Mouse (Mus musculus) stomach, postnatal 0 days (tissue): Measurements from ENCODE around the gene Tmem231. TPM values are rescaled to one million over a fixed set of nuclear protein-coding genes. Genes with fewer than 3 reads are reported as not detected.

Experiments used
- ATAC-seq: fragments of 200-750 bp; cut with Nextera tagmentation; 2 replicates; pipeline ENCODE4 v1.8.0; 2017; ENCODE audit not compliant: low FRiP score, low TSS enrichment
- DNase-seq: peaks from one replicate; pipeline ENCODE4 v3.0.0-alpha.2; 2016; ENCODE audit warnings: low spot score
- H3K27ac ChIP-seq: fragments of 300-500 bp; sonication (generic); replicated peaks from 2 replicates; pipeline ENCODE4 v1.5.1; 2014; ENCODE audit warnings: mild to moderate bottlenecking, control low read depth
- H3K27me3 ChIP-seq: fragments of 300-500 bp; sonication (generic); 2 replicates; pipeline ENCODE4 v1.6.1; 2014; ENCODE audit warnings: low read length; ENCODE audit not compliant: control insufficient read depth, insufficient read depth
- H3K36me3 ChIP-seq: fragments of 300-500 bp; sonication (generic); 2 replicates; pipeline ENCODE4 v1.6.1; 2014; ENCODE audit warnings: low read length, mixed read lengths; ENCODE audit not compliant: control insufficient read depth, insufficient read depth
- H3K4me1 ChIP-seq: fragments of 300-500 bp; sonication (generic); replicated peaks from 2 replicates; pipeline ENCODE4 v1.6.1; 2014; ENCODE audit warnings: antibody characterized with exemption; ENCODE audit not compliant: control insufficient read depth, insufficient read depth
- H3K4me2 ChIP-seq: fragments of 300-500 bp; sonication (generic); replicated peaks from 2 replicates; pipeline ENCODE4 v1.6.1; 2014; ENCODE audit warnings: low read depth, mild to moderate bottlenecking, control low read depth, moderate library complexity
- H3K4me3 ChIP-seq: fragments of 300-500 bp; sonication (generic); 2 replicates; pipeline ENCODE4 v1.5.1; 2014; ENCODE audit warnings: low read depth, low read length, control low read depth
- H3K9ac ChIP-seq: fragments of 300-500 bp; sonication (generic); 2 replicates; pipeline ENCODE4 v1.6.1; 2014; ENCODE audit warnings: mild to moderate bottlenecking, low read length, control low read depth, mixed read lengths
- H3K9me3 ChIP-seq: fragments of 300-500 bp; sonication (generic); 2 replicates; pipeline ENCODE4 v1.6.1; 2016; ENCODE audit warnings: low read length; ENCODE audit not compliant: control insufficient read depth
- CTCF ChIP-seq: IDR thresholded peaks from 2 replicates; pipeline ENCODE4 v1.5.1; 2016; ENCODE audit warnings: antibody characterized with exemption, low read depth, mild to moderate bottlenecking, moderate library complexity
- EP300 ChIP-seq: optimal IDR thresholded peaks from 2 replicates; pipeline ENCODE3; 2016; ENCODE audit warnings: antibody characterized with exemption
- WGBS: fragments of 180-500 bp; shearing (Covaris S2); extraction: QIAGEN DNeasy Blood & Tissue Kit; methylation state at CpG from one replicate; pipeline ENCODE4 v1.1.7; 2014; 5-methylcytosine and 5-hydroxymethylcytosine counted together
- polyA plus RNA-seq: library from polyadenylated mRNA; unstranded; fragments of >200 nt; fragmentation: Nextera tagmentation; extraction: Ambion mirVana; gene quantifications from 2 replicates; pipeline ENCODE4 v1.2.1, GENCODE M21; 2015

Tmem231 gene
- polyA plus RNA-seq, 1 experiment from 2014 or later = 3.3 TPM

DNA sequence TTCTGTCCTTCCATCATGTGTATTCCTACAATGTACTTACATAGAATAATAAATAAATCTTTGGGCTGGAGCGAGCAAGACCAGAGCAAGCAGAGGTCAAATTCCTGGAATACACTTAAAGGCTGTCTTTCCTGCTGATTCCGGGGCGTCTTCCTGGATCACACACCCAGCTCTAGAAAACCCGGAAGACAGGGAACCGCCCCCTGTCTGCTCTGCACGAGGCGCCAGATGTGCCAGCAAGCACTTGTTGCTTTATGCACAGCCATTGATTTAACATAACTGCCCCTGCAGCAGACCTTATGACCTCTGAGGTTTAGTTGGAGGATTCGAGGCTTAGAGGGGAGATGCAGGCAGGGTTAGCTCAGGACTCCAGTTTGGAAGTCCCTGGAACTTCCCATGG, 41.7 kb downstream of the Tmem231 start:
- H3K27ac ChIP-seq = no peak overlapping the region
- ATAC-seq = no peak

DNA sequence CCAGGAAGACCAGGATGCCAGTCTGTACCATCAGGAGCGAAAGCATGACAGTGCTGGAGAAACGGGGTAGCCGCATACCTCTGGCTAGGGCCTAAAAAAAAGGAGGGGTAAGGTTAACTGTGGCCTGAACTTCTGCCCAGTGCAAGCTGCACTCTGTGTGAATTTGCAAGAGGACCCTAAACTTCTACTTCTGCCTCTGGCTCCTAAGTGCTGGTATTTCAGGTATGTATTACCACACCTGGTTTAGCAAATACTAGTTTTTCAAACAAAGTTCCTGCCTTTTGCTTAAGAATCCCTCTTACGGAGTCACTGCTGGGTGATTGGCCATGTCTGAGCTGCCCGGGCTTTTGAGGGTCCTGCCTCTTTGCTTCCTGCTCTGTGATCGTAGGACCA, 42.8 kb downstream of the Tmem231 start:
- WGBS = 53% methylated on average over 6 of the region's 6 CpGs
- TF ChIP-seq EP300 = no peak
- no peak for TF ChIP-seq CTCF
- Histone ChIP-seq H3K27ac (no peak overlapping the region), H3K4me1 (no peaks in the 10 kb centered on the region), H3K36me3 (no peaks in the 10 kb centered on the region), H3K9ac (no peak overlapping the region), H3K4me3 (no peak overlapping the region), H3K4me2 (no peak overlapping the region), H3K9me3 (no peaks in the 10 kb centered on the region), H3K27me3 (peaks cover 10% of the 10 kb centered on the region; the same call in 1 of the 2 replicates)
- no peak for DNase-seq
- 0 out of 2 replicates have a peak, but pooled peaks have one; percentile 10 for ATAC-seq

More for the DNA sequence above, 41.7 kb downstream of the Tmem231 start:
- Histone ChIP-seq H3K9ac (no peak overlapping the region), H3K4me3 (no peak overlapping the region), H3K4me1 (no peaks in the 10 kb centered on the region), H3K27me3 (peaks cover 10% of the 10 kb centered on the region; the same call in 1 of the 2 replicates), H3K4me2 (no peak overlapping the region), H3K36me3 (no peaks in the 10 kb centered on the region), H3K9me3 (no peaks in the 10 kb centered on the region)
- DNase-seq = no peak
- TF ChIP-seq CTCF = no peak
- no peak for TF ChIP-seq EP300
- 16% methylated on average over 8 of the region's 8 CpGs for WGBS

DNA sequence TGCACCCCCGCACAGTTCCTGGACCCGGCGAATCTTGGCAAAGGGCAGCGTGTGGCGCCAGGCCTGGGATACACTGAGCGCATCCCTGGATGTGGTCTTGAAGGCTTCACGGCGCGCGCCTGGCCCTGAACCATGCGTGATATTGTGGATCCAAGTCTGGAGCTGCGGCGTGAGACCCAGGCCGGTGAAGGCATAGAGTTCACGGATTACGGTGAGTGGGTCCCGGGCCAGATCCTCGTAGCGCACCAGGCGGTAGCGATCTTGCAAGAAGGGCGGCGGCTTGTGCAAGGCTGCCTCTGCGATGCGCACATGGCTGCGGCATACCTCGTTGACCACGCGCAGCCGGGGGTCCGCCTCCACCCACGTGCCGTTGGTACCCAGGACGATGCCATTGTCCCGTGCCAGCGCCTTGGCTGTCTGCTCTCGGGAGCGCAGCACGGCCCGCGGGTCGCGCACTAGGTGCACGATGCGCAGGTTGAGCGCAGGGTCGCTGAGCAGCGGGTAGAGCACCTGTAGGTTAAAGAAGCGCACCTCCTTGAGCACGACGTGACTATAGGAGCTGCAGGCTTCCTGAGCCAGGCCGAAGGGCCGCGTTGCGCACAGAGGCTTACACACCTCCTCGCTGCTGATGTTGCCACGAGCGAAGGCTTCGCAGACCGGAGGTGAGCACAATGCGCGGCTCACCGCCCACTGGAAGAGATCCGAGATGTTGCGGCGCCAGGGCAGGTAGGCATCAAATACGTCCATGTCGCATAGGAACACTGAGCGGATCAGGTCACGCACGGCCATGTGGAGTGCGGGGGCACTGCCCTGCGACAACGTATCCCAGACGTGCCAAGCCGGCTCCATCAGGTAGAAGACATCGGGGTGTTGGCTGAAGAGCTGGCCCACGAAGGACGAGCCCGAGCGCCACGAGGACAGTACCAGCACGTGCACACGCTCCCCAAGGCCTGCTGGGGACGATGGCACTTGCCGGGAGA, 43.5 kb downstream of the Tmem231 start:
- Histone ChIP-seq H3K36me3 (no peaks in the 10 kb centered on the region), H3K9ac (no peak overlapping the region), H3K9me3 (no peaks in the 10 kb centered on the region), H3K4me2 (peak overlapping the region; percentile 29; the same call in 1 of the 2 replicates), H3K4me3 (peak overlapping the region; percentile 15; the same call in 1 of the 2 replicates), H3K4me1 (no peaks in the 10 kb centered on the region), H3K27me3 (peaks cover 10% of the 10 kb centered on the region; the same call in 1 of the 2 replicates), H3K27ac (no peak overlapping the region)
- WGBS = 16% methylated on average over 86 of the region's 86 CpGs
- ATAC-seq (peak; percentile 35; the same call in 1 of the 2 replicates), DNase-seq (no peak)
- TF ChIP-seq EP300 = no peak
- TF ChIP-seq CTCF = no peak

DNA sequence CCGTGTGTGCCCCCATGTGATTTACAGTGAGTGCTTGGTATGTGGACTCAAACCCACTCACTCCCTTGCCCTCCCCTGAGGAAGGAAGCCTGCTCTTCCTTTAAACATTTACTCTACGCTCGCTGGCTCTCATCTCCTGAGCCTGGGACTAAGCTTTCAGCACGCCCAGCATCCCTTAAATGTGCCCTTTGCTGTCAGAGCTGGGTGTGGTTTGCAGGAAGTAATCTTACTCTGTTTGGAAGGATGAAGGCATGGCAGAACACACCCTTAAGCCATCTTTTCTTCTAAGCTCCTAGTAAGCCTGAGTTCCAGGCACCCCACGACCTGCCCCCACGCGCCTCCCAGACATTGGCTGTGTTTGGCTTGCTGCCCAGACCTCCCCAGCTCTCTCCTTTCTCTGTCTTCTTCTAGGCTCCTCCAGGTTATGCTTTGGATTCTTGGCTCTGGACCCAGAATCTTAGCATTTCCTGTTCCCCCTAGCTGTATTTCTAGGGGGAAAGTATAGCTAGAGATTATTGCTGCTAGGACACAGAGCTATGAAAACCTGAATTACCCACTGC, 45.5 kb downstream of the Tmem231 start:
- no peak overlapping the region for H3K4me2 ChIP-seq
- peak; percentile 33; the same call in 1 of the 2 replicates for ATAC-seq

DNA sequence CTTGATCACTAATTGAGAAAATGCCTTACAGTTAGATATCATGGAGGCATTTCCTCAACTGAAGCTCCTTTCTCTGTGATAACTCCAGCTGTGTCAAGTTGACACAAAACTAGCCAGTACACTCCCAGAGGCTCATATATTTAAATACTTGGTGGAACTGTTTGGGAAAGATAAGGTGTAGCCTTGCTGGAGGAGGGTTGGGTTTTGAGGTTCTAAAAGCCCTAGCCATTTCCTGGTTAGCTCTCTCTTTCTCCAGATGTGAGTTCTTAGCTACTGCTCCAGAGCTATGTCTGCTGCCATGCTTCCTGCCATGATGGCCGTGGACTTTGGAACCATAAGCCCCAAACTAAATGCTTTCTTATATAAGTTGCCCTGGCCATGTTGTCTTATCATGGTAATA, 46.2 kb downstream of the Tmem231 start:
- DNase-seq = no peak
- no peak for ATAC-seq
- TF ChIP-seq EP300 (no peak), CTCF (no peak)
- Histone ChIP-seq H3K27me3 (peaks cover 10% of the 10 kb centered on the region; the same call in 1 of the 2 replicates), H3K4me2 (no peak overlapping the region), H3K4me3 (no peak overlapping the region), H3K4me1 (no peaks in the 10 kb centered on the region), H3K36me3 (no peaks in the 10 kb centered on the region), H3K27ac (no peak overlapping the region), H3K9me3 (no peaks in the 10 kb centered on the region), H3K9ac (no peak overlapping the region)
- WGBS = 79% methylated on average over 1 of the region's 1 CpGs

More for the DNA sequence above, 45.5 kb downstream of the Tmem231 start:
- Histone ChIP-seq H3K4me1 (no peaks in the 10 kb centered on the region), H3K9me3 (no peaks in the 10 kb centered on the region), H3K36me3 (no peaks in the 10 kb centered on the region), H3K27ac (no peak overlapping the region), H3K27me3 (peaks cover 10% of the 10 kb centered on the region; the same call in 1 of the 2 replicates), H3K4me3 (no peak overlapping the region), H3K9ac (no peak overlapping the region)
- no peak for DNase-seq
- 10% methylated on average over 7 of the region's 7 CpGs for WGBS
- TF ChIP-seq CTCF = no peak

DNA sequence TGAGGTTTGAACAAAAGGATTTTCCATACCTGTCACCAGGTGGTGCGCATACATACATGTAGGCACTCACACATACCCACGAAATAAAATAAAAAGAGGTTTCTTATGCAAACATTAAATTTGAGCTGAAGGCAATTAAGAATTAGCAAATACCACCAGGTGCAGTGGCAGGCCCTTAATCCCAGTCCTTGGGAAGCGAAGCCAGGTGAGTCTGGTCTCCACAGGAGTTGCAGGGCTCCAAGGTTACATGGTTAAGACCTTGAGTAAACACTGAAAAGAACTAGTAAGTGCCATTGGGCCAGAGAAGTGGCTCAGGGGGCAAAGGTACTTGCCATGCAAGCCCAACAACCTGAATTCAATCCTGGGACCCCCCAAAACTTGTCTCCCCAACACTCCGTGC, 50.1 kb downstream of the Tmem231 start:
- no peaks in the 10 kb centered on the region for H3K27me3 ChIP-seq
- no peak for DNase-seq
- no peak overlapping the region for H3K9ac ChIP-seq
- H3K9me3 ChIP-seq = no peaks in the 10 kb centered on the region
- no peak for ATAC-seq
- no peak for TF ChIP-seq CTCF
- no peak for TF ChIP-seq EP300
- no peak overlapping the region for H3K4me2 ChIP-seq
- no peaks in the 10 kb centered on the region for H3K4me1 ChIP-seq
- H3K36me3 ChIP-seq = no peaks in the 10 kb centered on the region
- 68% methylated on average over 4 of the region's 4 CpGs for WGBS
- no peak overlapping the region for H3K27ac ChIP-seq
- H3K4me3 ChIP-seq = no peak overlapping the region
